Mouse (Mus musculus): ENCODE measurements around the gene Cd248.

The Cd248 gene

DNA sequence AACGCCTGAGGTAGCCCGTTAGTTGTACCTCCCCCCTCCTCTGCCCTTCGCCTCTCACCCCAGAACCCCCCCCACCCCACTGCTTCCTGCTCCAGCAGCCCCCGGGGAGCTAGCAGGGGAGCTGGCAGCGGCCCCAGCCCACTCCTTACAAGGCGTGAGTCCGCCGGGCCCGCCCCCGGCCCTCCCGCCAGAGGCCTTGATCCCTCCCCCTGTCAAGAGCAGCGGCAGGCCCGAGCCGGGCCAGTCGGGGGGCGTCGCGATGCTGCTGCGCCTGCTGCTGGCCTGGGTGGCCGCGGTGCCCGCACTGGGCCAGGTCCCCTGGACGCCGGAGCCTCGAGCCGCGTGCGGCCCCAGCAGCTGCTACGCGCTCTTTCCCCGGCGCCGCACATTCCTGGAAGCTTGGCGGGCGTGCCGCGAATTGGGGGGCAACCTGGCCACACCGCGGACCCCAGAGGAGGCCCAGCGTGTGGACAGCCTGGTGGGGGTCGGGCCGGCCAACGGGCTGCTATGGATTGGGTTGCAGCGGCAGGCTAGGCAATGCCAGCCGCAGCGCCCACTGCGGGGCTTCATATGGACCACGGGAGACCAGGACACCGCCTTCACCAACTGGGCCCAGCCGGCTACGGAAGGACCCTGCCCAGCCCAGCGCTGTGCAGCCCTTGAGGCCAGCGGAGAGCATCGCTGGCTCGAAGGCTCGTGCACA, at the start of gene Cd248:
Gene Cd248 (plus strand): TSS at position 212 of the 703 bp plus-strand sequence.
- DNase-seq (ENCODE audit: low read depth, low spot score), result peak; percentile 84

DNA sequence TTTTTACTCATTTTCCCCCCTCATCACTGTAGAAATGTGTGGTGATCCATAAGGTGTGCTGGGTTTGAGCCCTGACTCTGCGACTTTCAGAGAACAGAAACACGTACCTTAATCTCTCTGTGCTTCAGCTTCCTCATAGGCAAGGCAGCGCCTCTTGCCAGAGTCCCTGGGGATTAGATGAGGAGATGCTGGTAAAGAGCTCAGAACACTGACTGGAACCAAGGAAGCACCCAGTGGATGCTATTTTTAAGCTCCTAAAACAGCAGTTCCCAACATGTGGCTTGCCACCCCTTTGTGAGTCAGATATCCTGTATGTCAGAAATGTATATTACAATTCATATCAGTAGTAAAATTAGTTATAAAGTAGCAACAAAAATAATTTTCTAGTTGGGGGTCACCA, 49.7 kb upstream of the Cd248 start:
- DNase-seq (ENCODE audit: low read depth, low spot score), result no peak

DNA sequence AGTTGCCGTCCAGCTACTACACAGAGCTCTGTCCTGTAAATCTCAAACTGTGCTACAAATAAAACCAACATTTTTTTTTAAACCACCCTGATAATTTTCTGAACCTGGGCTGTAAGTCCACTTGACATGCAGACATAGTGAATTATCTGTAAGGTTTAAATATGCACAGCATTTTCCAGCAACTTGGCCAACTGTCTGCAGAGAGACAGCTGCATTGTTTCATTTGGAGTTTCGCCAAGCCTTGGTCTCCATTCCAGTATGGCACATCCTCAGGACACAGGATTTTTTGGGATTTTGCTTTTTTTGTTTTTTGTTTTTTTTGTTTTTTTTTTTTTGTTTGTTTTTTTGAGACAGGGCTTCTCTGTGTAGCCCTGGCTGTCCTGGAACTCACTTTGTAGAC, 46.5 kb upstream of the Cd248 start:
- no peak for DNase-seq (ENCODE audit: low read depth, low spot score)

DNA sequence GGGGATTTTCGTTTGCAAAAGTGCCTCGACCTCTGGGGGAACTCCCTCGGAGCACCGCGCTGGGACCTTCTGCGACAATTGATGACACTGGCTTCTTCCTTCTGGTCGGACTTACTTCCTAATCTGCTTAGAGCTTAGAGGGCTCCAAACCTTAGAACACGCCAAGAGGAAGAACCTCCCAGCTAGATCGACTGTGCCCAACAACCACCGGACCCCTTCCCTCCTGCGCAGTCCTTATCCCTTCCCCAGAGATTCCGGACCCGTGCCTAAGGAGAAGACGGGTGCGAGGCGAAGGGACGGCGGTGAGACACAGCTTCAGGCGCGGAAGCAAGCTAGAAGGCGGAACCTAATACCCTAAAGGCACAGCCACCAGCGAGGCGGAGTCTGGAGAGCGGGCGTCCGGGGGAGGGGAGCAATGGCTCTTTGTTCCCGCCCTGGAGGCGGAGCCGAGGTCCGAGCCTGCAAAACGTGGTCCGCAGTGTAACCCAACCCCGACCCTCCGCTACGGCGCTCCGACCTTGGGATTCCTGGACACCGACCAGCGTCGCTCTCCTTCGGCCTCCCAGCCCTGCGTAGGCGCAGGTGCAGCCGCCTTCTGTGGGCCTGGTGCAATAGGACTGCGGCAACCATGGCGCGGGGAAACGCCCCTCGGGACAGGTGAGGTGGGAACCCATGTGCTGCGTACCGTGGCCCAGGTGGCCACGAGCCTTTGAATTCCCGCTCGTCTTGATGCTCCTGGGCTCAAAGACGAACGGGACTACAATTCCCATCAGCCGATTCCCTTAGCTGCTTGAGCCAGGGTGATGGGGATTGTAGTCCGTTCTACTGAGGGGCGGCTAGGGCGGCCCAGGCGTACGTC, 44.0 kb upstream of the Cd248 start, which contains the start of gene Slc29a2:
Gene Slc29a2 (plus strand): TSS at position 240 of the 859 bp plus-strand sequence.
- peak; percentile 84 for DNase-seq (ENCODE audit: low read depth, low spot score)

DNA sequence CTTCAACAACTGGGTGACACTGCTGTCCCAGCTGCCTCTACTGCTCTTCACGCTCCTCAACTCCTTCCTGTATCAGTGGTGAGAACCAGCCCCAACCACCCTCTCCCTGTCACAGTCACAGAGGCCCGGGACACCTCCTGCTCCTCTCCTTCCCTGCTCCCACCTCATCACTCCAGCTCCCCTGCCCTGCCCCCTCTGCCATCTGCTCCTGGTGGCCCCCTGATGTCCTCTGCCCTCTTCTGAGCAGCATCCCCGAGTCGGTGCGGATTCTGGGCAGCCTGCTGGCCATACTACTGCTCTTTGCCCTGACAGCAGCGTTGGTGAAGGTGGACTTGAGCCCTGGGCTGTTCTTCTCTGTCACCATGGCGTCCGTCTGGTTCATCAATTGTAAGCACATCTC, 41.8 kb upstream of the Cd248 start:
- no peak for DNase-seq (ENCODE audit: low read depth, low spot score)

DNA sequence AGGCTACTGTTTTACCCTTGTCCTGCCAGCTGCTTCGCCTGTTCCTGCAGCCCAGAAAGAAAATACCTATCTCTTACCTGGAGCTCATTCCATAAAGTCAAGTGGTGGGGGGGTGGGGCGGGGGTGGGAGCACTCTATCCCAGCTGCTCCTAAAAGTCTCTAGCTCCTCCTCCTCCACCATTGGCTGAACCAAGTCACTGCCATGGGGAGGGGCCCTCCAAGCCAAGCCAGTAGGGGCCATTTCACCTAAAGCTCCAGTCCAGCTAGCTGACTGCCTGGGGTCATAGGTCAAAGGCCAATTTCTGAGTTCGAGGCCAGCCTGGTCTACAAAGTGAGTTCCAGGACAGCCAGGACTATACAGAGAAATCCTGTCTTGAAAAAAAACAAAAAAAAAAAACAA, 35.2 kb upstream of the Cd248 start:
- no peak for DNase-seq (ENCODE audit: low read depth, low spot score)

DNA sequence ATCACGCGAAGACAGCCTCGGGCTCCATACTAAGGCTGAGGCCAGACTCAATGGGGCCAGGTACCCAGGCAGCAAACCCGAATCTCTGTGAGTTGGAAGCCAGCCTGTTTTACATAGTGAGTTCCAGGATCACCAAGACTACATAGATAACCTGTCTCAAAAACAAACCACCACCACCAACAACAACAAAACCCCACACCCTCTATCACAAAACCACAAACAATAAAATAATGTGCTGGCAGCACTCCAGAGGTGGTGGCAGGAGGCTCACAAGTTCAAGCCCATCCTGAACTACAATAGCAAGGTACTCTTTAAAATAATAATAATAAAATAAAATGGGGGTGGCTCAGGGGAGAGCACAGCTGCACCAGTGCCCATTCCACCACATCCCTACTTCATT, 31.3 kb upstream of the Cd248 start:
- DNase-seq (ENCODE audit: low read depth, low spot score), result no peak

DNA sequence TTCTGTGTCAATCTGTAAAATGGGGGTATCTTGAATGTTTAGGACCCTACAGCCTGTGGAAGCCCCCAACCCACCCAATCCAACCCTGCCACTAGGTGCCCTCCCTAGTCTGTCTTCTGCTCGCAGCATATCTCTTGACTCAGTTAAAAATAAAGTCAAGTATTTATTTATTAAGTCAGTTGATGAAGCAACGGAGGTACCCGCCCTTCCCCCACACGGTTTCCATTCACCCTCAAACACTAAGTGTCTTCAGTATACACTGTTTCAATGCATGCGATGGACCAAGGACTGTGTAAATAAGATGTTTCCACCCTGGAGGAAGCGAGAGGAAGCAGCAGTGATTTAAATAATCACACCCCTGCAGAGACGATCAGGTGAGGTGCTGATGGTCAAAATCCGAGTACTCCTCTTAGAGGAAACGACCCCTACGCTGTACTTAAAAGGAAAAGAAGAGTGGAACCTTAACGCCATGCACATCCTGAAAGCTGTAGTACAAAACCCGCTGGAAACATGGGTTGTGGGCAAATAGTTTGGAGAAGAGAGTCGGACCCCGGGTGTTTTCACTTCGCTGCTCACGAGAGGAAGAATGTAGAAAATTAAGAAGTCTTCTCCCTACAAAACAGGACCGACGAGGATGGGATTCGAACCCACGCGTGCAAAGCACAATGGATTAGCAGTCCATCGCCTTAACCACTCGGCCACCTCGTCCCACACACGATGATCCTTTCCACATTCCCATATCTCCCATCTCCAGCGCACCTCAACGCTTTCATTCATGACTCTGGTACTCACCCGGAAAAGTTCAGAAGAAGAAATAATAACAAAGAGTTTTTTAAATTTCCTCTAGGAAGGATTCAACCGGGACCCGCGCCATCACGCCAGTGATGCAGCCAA, 30.0 kb upstream of the Cd248 start:
- DNase-seq (ENCODE audit: low read depth, low spot score), result peak; percentile 52

DNA sequence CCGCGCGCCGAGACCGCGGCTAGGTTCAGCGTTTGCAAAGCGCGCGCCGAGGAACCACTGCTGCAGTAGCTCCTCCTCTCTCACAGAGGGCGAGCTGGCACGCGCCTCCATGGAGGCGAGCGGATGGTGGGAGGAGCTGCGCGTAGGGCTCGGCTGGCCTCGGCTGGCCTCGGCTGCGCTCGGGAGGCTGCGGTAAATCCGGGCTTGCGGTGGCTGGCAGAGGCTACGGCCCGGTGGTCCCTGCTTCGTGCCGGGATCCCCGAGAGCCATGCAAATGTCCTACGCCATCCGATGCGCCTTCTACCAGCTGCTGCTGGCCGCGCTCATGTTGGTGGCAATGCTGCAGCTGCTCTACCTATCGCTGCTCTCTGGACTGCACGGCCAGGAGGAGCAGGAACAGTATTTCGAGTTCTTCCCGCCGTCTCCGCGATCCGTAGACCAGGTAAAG, 29.1 kb upstream of the Cd248 start, which contains the start of the genes B4gat1 and AC124502.3:
Gene B4gat1 (plus strand): TSS at position 118 of the 448 bp plus-strand sequence.
Gene AC124502.3 (plus strand): TSS at position 183 of the 448 bp plus-strand sequence.
- DNase-seq (ENCODE audit: low read depth, low spot score), result peak; percentile 82

DNA sequence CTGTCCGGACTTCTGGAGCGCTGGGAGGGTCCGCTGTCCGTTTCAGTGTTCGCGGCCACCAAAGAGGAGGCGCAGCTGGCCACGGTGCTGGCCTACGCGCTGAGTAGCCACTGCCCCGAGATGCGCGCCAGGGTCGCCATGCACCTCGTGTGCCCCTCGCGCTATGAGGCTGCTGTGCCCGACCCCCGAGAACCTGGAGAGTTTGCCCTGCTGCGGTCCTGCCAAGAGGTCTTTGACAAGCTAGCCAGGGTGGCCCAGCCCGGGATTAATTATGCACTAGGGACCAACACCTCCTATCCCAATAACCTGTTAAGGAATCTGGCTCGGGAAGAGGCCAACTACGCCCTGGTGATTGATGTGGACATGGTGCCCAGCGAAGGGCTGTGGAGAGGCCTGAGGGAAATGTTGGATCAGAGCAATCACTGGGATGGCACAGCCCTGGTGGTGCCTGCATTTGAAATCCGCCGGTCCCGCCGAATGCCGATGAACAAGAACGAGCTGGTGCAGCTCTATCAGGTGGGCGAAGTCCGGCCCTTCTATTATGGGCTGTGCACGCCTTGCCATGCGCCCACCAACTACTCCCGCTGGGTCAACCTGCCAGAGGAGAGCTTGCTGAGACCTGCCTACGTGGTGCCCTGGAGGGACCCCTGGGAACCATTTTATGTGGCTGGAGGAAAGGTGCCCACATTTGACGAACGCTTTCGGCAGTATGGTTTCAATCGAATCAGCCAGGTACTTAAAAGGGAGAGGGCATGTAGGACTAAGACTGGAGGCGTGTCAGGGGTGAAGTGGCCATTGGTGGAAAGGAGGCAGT, 28.4 kb upstream of the Cd248 start:
- no peak for DNase-seq (ENCODE audit: low read depth, low spot score)

DNA sequence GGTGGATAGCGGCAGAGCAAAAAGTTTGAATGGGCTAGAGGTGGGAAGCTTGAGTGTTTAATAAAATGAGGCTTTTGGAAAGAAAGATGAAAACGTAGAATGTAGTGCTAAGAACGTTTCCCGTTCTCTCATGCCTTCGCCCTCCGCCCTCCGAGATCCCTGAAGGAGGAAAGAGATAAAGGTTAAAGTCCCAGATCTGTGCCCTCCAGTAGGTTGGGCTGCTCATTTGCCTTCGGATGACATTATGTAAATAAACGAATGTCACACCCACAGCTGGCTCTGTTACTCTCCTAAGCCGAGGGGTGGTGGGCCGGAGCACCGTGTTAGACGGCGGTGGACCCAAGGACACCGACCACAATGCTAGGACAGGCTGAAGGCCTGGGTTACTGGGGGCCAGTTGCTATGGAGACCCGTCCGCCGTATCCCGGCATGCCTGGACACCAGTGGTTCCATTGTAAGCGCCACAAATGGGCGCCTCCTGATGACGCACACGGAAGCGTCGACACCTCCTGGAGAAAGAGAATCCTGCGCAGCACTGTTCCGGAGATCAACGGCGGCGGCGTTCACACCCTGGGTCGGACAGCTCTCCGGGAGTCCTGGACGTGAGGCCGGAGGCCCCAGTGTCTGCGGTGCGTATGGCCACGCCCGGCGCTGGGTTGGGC, 26.9 kb upstream of the Cd248 start, which contains the start of gene Brms1:
Gene Brms1 (plus strand): TSS at position 493 of the 662 bp plus-strand sequence.
- peak; percentile 91 for DNase-seq (ENCODE audit: low read depth, low spot score)

DNA sequence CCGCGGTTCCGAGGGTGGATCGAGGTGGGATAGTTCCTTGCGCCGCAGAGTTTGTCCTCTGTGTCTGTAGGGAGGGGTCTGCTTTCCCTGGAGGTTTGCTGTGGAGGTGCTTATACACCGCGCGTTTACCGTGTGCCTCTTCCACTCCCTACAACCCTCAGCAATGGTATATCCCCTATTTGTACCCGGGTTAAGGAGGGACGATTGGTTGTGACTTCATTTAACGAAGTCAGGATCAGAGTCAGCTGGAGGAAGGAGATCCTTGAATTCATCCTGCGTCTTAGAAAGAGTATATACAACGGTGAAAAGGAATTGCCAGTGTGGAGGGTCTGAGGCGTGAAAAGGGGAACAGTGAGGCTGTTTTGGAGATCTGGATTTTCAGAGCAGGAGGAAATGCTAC, 26.3 kb upstream of the Cd248 start:
- no peak for DNase-seq (ENCODE audit: low read depth, low spot score)

DNA sequence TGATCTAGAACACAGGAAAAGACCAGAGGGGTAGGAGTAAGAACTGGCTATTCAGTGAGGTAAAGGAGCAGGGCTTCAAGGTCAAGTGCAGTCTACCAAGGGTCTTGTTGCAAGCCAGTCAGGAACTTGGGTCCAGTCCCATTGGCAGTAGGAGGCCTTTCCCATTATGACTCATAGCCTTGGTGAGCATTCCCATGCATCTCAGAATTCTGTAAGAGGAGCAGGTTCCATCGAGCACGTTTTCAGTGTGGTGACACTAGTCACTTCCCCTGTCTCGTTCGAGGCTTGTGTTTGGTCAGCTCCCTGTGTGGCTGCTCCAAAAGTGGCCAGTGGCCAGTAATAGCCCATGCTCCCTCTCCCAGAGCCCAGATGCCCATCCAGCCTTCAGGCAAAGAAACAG, 22.3 kb upstream of the Cd248 start:
- no peak for DNase-seq (ENCODE audit: low read depth, low spot score)

DNA sequence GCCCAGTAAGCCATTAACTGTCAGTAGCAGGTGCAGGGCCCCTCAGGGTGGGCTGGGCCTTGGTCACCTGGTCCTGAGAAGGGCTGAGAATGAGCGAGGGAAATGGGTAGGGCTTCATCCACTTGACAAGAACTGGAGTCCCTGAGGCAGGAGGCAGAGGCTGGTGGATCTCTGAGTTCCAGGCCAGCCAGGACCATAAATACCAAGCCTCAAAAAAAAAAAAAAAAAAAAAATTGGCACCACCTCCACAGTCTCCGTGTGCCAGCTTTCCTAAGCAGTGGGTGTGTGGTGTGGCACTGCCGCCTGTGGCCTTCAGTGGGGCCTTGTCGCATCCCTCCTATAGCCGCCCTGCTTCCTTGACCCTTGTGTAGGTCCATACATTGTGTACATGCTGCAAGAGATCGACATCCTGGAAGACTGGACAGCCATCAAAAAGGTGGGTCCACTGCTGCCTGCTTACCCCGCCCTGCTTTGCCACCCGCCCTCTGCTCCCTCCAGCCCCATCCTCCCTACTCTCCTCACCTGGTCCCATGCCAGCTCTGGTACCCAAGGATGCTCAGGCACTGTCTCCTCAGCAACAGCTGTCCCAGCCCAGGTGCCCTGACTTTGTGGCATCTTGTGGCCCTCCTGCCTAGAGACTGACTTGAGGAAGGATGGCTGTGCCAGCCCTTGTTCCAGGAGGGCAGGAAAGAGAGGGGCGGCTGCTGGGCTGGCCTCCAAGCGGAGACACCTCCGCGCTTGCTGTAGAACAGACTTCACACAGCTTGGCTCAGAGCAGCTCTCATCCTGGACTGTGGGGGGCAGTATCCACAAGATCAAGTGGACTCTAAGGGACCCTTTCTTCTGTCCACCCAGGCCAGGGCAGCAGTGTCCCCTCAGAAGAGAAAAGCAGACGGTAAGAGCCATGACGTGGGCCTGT, 19.5 kb upstream of the Cd248 start:
- no peak for DNase-seq (ENCODE audit: low read depth, low spot score)

DNA sequence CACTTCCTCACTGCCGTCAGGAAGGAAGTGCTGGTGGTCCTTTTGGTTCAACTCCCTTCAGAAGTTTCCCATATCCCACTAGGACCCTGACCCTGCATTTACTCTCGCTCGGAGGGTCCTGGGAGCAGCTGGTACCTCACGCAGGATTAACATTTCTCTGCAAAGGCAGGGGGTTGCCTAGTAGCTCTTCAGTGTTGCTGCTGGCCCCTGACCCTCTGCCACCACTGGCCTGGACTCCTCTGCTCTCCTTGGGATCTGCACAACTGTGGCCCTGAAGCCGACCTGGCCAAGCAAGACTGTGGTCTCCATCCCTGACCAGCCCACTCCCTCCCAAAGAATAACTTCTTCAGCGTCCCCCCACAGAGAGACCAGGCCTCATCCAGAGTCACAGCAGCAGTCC, 18.6 kb upstream of the Cd248 start:
- DNase-seq (ENCODE audit: low read depth, low spot score), result no peak

DNA sequence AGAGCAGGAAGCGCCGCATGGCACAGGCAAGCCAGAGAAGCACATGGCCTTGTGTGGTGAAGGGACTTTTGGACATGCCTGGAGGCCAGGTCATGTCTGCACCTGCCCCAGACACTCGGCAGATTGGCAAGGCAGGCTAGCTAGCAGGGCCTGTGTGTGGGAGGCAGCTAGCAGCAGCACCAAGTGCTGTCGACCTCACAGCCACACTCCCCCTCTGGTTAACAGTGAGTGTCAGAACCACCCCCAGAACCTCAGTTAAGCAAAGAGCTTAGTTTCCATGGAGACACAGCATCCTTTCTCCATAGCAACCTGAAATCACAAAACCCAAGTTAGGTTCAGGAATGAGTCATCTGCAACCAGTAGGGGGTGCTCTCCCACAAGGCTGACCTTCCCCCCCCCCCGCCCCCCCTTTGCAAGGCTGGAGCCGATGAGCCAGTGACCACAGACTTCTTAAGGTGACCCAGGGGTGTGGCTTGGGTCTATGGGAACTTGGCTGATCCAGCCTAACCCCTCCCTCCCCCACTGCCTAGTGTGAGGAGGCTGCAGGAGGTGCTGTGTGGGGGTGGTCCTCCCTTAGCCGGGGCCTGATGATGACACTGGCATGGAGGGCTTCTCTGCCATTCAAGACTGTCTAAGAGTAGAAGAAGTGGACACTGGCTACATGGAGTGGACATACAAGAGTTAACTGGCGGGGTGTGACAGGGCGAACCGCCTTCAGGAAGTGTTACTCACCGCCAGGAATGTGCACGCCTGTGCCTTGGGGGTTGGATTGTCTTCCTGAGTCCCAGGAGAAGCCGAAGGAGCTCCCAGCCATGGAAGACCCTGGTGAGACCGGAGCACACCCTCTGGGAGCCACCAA, 17.6 kb upstream of the Cd248 start, which contains the start of gene Rin1:
Gene Rin1 (plus strand): TSS at position 435 of the 859 bp plus-strand sequence.
- no peak for DNase-seq (ENCODE audit: low read depth, low spot score)

DNA sequence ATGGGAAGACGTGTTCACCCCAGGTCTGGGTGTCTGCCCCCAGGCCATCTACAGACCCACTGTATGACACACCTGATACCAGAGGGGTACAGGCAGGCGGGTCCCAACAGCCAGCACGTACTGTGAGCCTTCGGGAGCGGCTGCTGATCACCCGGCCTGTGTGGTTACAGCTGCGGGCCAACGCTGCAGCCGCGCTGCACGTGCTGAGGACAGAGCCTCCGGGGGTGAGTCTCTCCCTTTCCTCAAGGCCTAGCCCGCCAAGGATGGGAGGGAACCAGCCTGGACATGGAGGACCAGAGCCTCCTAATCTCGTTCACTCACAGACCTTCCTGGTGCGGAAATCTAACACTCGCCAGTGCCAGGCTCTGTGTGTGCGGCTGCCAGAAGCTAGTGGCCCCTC, 16.8 kb upstream of the Cd248 start:
- no peak for DNase-seq (ENCODE audit: low read depth, low spot score)

DNA sequence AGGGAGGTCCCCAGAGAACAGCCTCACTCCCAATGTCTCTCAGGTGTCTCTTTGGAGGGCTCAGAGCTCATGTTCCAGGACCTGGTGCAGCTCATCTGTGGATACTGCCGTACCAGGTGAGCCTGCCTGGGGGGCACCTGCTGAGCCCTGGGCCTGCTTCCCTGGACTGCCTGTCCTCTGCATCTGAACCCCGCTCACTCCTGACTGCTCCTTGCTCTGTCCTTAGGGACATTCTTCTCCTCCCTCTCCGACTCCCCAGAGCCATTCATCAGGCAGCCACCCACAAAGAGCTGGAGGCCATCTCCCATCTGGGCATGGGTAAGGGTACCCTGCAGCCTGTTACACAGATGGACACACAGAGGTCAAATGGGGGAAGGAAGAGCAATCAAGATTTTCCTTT, 16.4 kb upstream of the Cd248 start:
- no peak for DNase-seq (ENCODE audit: low read depth, low spot score)
